Mouse (Mus musculus) midbrain, embryonic 15.5 days (tissue): ENCODE data around the gene Senp3. TPM values are rescaled to one million over a fixed set of nuclear protein-coding genes. Genes with fewer than 3 reads are reported as not detected.
A peak's percentile ranks its signal among the peaks of the same experiment; 100 is the strongest.
"Not testable (repeated sequence)": the region's sequence is repeated elsewhere in the genome, so short reads cannot be mapped to it uniquely, and the experiment has no call there.

ENCODE experiments used
- ATAC-seq: fragments of 200-750 bp; cut with Nextera tagmentation; replicated peaks from 2 replicates; pipeline ENCODE4 v1.8.0; 2017; ENCODE audit warnings: moderate TSS enrichment
- H3K27ac ChIP-seq: fragments of 300-500 bp; sonication (generic); 2 replicates; pipeline ENCODE4 v1.5.1; 2015; ENCODE audit warnings: mild to moderate bottlenecking, inconsistent platforms
- H3K27me3 ChIP-seq: fragments of 300-500 bp; sonication (generic); replicated peaks from 2 replicates; pipeline ENCODE4 v1.6.1; 2015; ENCODE audit warnings: inconsistent platforms
- H3K36me3 ChIP-seq: fragments of 300-500 bp; sonication (generic); replicated peaks from 2 replicates; pipeline ENCODE4 v1.6.1; 2015; ENCODE audit warnings: inconsistent platforms
- H3K4me1 ChIP-seq: fragments of 300-500 bp; sonication (generic); 2 replicates; pipeline ENCODE4 v1.6.1; 2015; ENCODE audit warnings: inconsistent platforms
- H3K4me2 ChIP-seq: fragments of 300-500 bp; sonication (generic); 2 replicates; pipeline ENCODE4 v1.6.1; 2015; ENCODE audit warnings: inconsistent platforms, mild to moderate bottlenecking, moderate library complexity
- H3K4me3 ChIP-seq: fragments of 300-500 bp; sonication (generic); 2 replicates; pipeline ENCODE4 v1.5.1; 2015; ENCODE audit warnings: mild to moderate bottlenecking, inconsistent platforms
- H3K9ac ChIP-seq: fragments of 300-500 bp; sonication (generic); 2 replicates; pipeline ENCODE4 v1.6.1; 2015; ENCODE audit warnings: mild to moderate bottlenecking, inconsistent platforms
- H3K9me3 ChIP-seq: fragments of 300-500 bp; sonication (generic); 2 replicates; pipeline ENCODE4 v1.6.1; 2016; ENCODE audit warnings: inconsistent platforms
- WGBS: fragments of 180-500 bp; shearing (Covaris S2); methylation state at CpG from one replicate; pipeline ENCODE4 v1.1.7; 2015; ENCODE audit warnings: mixed read lengths; 5-methylcytosine and 5-hydroxymethylcytosine counted together
- polyA plus RNA-seq: library from polyadenylated mRNA; unstranded; fragments of >200 nt; fragmentation: Nextera tagmentation; extraction: Ambion mirVana; gene quantifications from 2 replicates; pipeline ENCODE4 v1.2.1, GENCODE M21; 2015

Senp3 gene
- 116 and 122 TPM in 2 replicates for polyA plus RNA-seq

GRCm38 (mm10) chr11:69681314-69682208 lies at the start of gene Senp3:
Gene Senp3, minus strand, starts transcription at chr11:69682084.
- Histone ChIP-seq H3K4me2 (peak within 1 kb of the TSS; percentile 85), H3K27ac (peak within 1 kb of the TSS; percentile 91), H3K36me3 (peaks cover 14% of the 10 kb centered on the region), H3K4me1 (peaks cover 49% of the 10 kb centered on the region), H3K27me3 (no peaks in the 10 kb centered on the region), H3K9me3 (no peaks in the 10 kb centered on the region), H3K4me3 (peak within 1 kb of the TSS; percentile 86), H3K9ac (peak within 1 kb of the TSS; percentile 73)
- ATAC-seq: peak; percentile 97
- under 1% methylated on average over 75 of the region's 80 CpGs for WGBS

GRCm38 (mm10) chr11:69731408-69731807 lies 49.5 kb upstream of the Senp3 start:
- 70% methylated on average over 3 of the region's 3 CpGs for WGBS
- not testable (repeated sequence) for H3K27ac ChIP-seq, ATAC-seq

GRCm38 (mm10) chr11:69729063-69729462 lies 47.2 kb upstream of the Senp3 start:
- no peaks in the 10 kb centered on the region for H3K9me3 ChIP-seq
- H3K27me3 ChIP-seq: no peaks in the 10 kb centered on the region
- no peak overlapping the region for H3K9ac ChIP-seq
- peaks cover 6% of the 10 kb centered on the region for H3K36me3 ChIP-seq
- no peak overlapping the region for H3K27ac ChIP-seq
- WGBS: 16% methylated on average over 3 of the region's 3 CpGs
- no peak overlapping the region for H3K4me3 ChIP-seq
- no peak for ATAC-seq
- no peaks in the 10 kb centered on the region for H3K4me1 ChIP-seq
- H3K4me2 ChIP-seq: no peak overlapping the region

More at GRCm38 (mm10) chr11:69731408-69731807, 49.5 kb upstream of the Senp3 start:
- H3K4me3 ChIP-seq, H3K9me3 ChIP-seq, H3K4me2 ChIP-seq, H3K27me3 ChIP-seq, H3K4me1 ChIP-seq, H3K9ac ChIP-seq: not testable (repeated sequence)
- H3K36me3 ChIP-seq: peaks cover 29% of the 10 kb centered on the region

- Histone ChIP-seq H3K27me3 (no peaks in the 10 kb centered on the region), H3K4me3 (no peak overlapping the region), H3K36me3 (no peaks in the 10 kb centered on the region), H3K9me3 (no peaks in the 10 kb centered on the region), H3K4me1 (no peaks in the 10 kb centered on the region), H3K27ac (no peak overlapping the region), H3K4me2 (no peak overlapping the region), H3K9ac (no peak overlapping the region)
- no peak for ATAC-seq
- 42% methylated on average over 5 of the region's 5 CpGs for WGBS
Observed at GRCm38 (mm10) chr11:69725951-69726350, 44.1 kb upstream of the Senp3 start.

GRCm38 (mm10) chr11:69723074-69723473 lies 41.2 kb upstream of the Senp3 start:
- 31% methylated on average over 2 of the region's 2 CpGs for WGBS
- no peak for ATAC-seq
- Histone ChIP-seq H3K36me3 (no peaks in the 10 kb centered on the region), H3K27me3 (no peaks in the 10 kb centered on the region), H3K4me2 (no peak overlapping the region), H3K27ac (no peak overlapping the region), H3K4me3 (no peak overlapping the region), H3K9me3 (no peaks in the 10 kb centered on the region), H3K4me1 (no peaks in the 10 kb centered on the region), H3K9ac (no peak overlapping the region)

- Histone ChIP-seq H3K9me3 (no peaks in the 10 kb centered on the region), H3K4me2 (no peak overlapping the region), H3K4me3 (no peak overlapping the region), H3K4me1 (no peaks in the 10 kb centered on the region), H3K27ac (no peak overlapping the region), H3K36me3 (no peaks in the 10 kb centered on the region), H3K9ac (no peak overlapping the region), H3K27me3 (no peaks in the 10 kb centered on the region)
- no peak for ATAC-seq
- 82% methylated on average over 6 of the region's 6 CpGs for whole genome bisulfite sequencing
Observed at GRCm38 (mm10) chr11:69720852-69721251, 39.0 kb upstream of the Senp3 start.

GRCm38 (mm10) chr11:69719423-69719822 lies 37.5 kb upstream of the Senp3 start:
- no peak overlapping the region for H3K4me2 ChIP-seq
- no peaks in the 10 kb centered on the region for H3K9me3 ChIP-seq
- H3K4me1 ChIP-seq: no peaks in the 10 kb centered on the region
- H3K4me3 ChIP-seq: no peak overlapping the region
- H3K9ac ChIP-seq: no peak overlapping the region
- H3K27ac ChIP-seq: no peak overlapping the region
- H3K27me3 ChIP-seq: no peaks in the 10 kb centered on the region
- no peaks in the 10 kb centered on the region for H3K36me3 ChIP-seq
- ATAC-seq: no peak
- WGBS: 72% methylated on average over 6 of the region's 6 CpGs

- Histone ChIP-seq H3K9ac (no peak overlapping the region), H3K27ac (no peak overlapping the region), H3K4me1 (no peaks in the 10 kb centered on the region), H3K9me3 (no peaks in the 10 kb centered on the region), H3K4me3 (no peak overlapping the region), H3K4me2 (no peak overlapping the region), H3K36me3 (no peaks in the 10 kb centered on the region), H3K27me3 (no peaks in the 10 kb centered on the region)
- no peak for ATAC-seq
- WGBS: 19% methylated on average over 15 of the region's 15 CpGs
Observed at GRCm38 (mm10) chr11:69718661-69719060, 36.8 kb upstream of the Senp3 start.

GRCm38 (mm10) chr11:69716953-69717352 lies 35.1 kb upstream of the Senp3 start:
- Histone ChIP-seq H3K9ac (no peak overlapping the region), H3K4me1 (no peaks in the 10 kb centered on the region), H3K36me3 (no peaks in the 10 kb centered on the region), H3K4me3 (no peak overlapping the region), H3K4me2 (no peak overlapping the region), H3K27me3 (no peaks in the 10 kb centered on the region), H3K27ac (no peak overlapping the region), H3K9me3 (no peaks in the 10 kb centered on the region)
- ATAC-seq: no peak
- WGBS: 55% methylated on average over 4 of the region's 4 CpGs

- Histone ChIP-seq H3K4me3 (no peak overlapping the region), H3K9me3 (no peaks in the 10 kb centered on the region), H3K9ac (no peak overlapping the region), H3K4me1 (no peaks in the 10 kb centered on the region), H3K27me3 (no peaks in the 10 kb centered on the region), H3K27ac (no peak overlapping the region), H3K4me2 (no peak overlapping the region), H3K36me3 (no peaks in the 10 kb centered on the region)
- no peak for ATAC-seq
- 25% methylated on average over 5 of the region's 5 CpGs for WGBS
Observed at GRCm38 (mm10) chr11:69715929-69716328, 34.0 kb upstream of the Senp3 start.

- Histone ChIP-seq H3K9ac (no peak overlapping the region), H3K27ac (no peak overlapping the region), H3K36me3 (no peaks in the 10 kb centered on the region), H3K9me3 (no peaks in the 10 kb centered on the region), H3K27me3 (no peaks in the 10 kb centered on the region), H3K4me1 (no peaks in the 10 kb centered on the region), H3K4me2 (no peak overlapping the region), H3K4me3 (no peak overlapping the region)
- WGBS: 63% methylated on average over 9 of the region's 9 CpGs
- no peak for ATAC-seq
Observed at GRCm38 (mm10) chr11:69715482-69715881, 33.6 kb upstream of the Senp3 start.

- Histone ChIP-seq H3K9me3 (no peaks in the 10 kb centered on the region), H3K4me1 (no peaks in the 10 kb centered on the region), H3K4me3 (no peak overlapping the region), H3K27ac (no peak overlapping the region), H3K27me3 (no peaks in the 10 kb centered on the region), H3K9ac (no peak overlapping the region), H3K36me3 (no peaks in the 10 kb centered on the region), H3K4me2 (no peak overlapping the region)
- ATAC-seq: no peak
- 65% methylated on average over 18 of the region's 18 CpGs for WGBS
Observed at GRCm38 (mm10) chr11:69714636-69715329, 32.9 kb upstream of the Senp3 start.
